Mouse (Mus musculus) subcutaneous adipose tissue, adult 2 months (tissue): ENCODE measurements around the gene Lrrc52. TPM values are rescaled to one million over a fixed set of nuclear protein-coding genes. Genes with fewer than 3 reads are reported as not detected.

Experiments
- polyA plus RNA-seq: library from polyadenylated mRNA; depleted of rRNA; stranded (reverse); fragments of >200 nt; gene quantifications from 2 replicates; pipeline ENCODE4 v1.2.3, GENCODE M21; 2012; ENCODE audit warnings: low replicate concordance; rRNA removed

Gene Lrrc52
- polyA plus RNA-seq = 0.20 TPM in 1 of 2 replicates, not detected in the other

GRCm38 (mm10) chr1:167466765-167467426 is at the start of gene Lrrc52:
TSS of gene Lrrc52 (minus strand) at chr1:167466780.

Other genes with a start within 250 kb of the Lrrc52 start
- gene Uck2, start 181.5 kb downstream of the Lrrc52 start, polyA plus RNA-seq = 17.1 and 28.2 TPM in 2 replicates
- gene Tmco1, start 158.4 kb downstream of the Lrrc52 start, polyA plus RNA-seq = 80.7 and 133 TPM in 2 replicates
- gene Aldh9a1, start 116.8 kb downstream of the Lrrc52 start, polyA plus RNA-seq = 42.0 and 44.8 TPM in 2 replicates
- 218 and 749 TPM in 2 replicates for gene Mgst3, start 72.9 kb downstream of the Lrrc52 start, polyA plus RNA-seq
- gene Rxrg, start 131.6 kb upstream of the Lrrc52 start, polyA plus RNA-seq = 8.4 and 24.8 TPM in 2 replicates
- 0.08 and 0.10 TPM in 2 replicates for gene Lmx1a, start 222.5 kb upstream of the Lrrc52 start, polyA plus RNA-seq